Mouse (Mus musculus) stomach, embryonic 15.5 days (tissue): Measurements from ENCODE around the gene Pus7l. TPM values are rescaled to one million over a fixed set of nuclear protein-coding genes. Genes with fewer than 3 reads are reported as not detected.
"Not testable (repeated sequence)": the region's sequence is repeated elsewhere in the genome, so short reads cannot be mapped to it uniquely, and the experiment has no call there.

Experiments used
- ATAC-seq: fragments of 200-750 bp; cut with Nextera tagmentation; 2 replicates; pipeline ENCODE4 v1.8.0; 2017; ENCODE audit warnings: low read depth, moderate number of reproducible peaks, moderate TSS enrichment; ENCODE audit not compliant: insufficient read depth, low FRiP score
- H3K27ac ChIP-seq: fragments of 300-500 bp; sonication (generic); 2 replicates; pipeline ENCODE4 v1.5.1; 2015; ENCODE audit warnings: mild to moderate bottlenecking, inconsistent platforms
- H3K27me3 ChIP-seq: fragments of 300-500 bp; sonication (generic); replicated peaks from 2 replicates; pipeline ENCODE4 v1.6.1; 2015; ENCODE audit warnings: inconsistent platforms
- H3K36me3 ChIP-seq: fragments of 300-500 bp; sonication (generic); 2 replicates; pipeline ENCODE4 v1.6.1; 2015; ENCODE audit warnings: inconsistent platforms
- H3K4me1 ChIP-seq: fragments of 300-500 bp; sonication (generic); 2 replicates; pipeline ENCODE4 v1.6.1; 2015; ENCODE audit warnings: inconsistent platforms
- H3K4me2 ChIP-seq: fragments of 300-500 bp; sonication (generic); 2 replicates; pipeline ENCODE4 v1.6.1; 2015; ENCODE audit warnings: mild to moderate bottlenecking, inconsistent platforms
- H3K4me3 ChIP-seq: fragments of 300-500 bp; sonication (generic); replicated peaks from 2 replicates; pipeline ENCODE4 v1.5.1; 2015; ENCODE audit warnings: inconsistent platforms
- H3K9ac ChIP-seq: fragments of 300-500 bp; sonication (generic); 2 replicates; pipeline ENCODE4 v1.6.1; 2015; ENCODE audit warnings: inconsistent platforms
- H3K9me3 ChIP-seq: fragments of 300-500 bp; sonication (generic); 2 replicates; pipeline ENCODE4 v1.6.1; 2016; ENCODE audit warnings: inconsistent platforms
- WGBS: fragments of 180-500 bp; shearing (Covaris S2); methylation state at CpG from one replicate; pipeline ENCODE4 v1.1.7; 2015; 5-methylcytosine and 5-hydroxymethylcytosine counted together
- polyA plus RNA-seq: library from polyadenylated mRNA; unstranded; fragments of >200 nt; fragmentation: Nextera tagmentation; extraction: Ambion mirVana; gene quantifications from 2 replicates; pipeline ENCODE4 v1.2.1, GENCODE M21; 2015

The Pus7l gene
- polyA plus RNA-seq, 1 experiment from 2014 or later: 7.5 TPM

DNA sequence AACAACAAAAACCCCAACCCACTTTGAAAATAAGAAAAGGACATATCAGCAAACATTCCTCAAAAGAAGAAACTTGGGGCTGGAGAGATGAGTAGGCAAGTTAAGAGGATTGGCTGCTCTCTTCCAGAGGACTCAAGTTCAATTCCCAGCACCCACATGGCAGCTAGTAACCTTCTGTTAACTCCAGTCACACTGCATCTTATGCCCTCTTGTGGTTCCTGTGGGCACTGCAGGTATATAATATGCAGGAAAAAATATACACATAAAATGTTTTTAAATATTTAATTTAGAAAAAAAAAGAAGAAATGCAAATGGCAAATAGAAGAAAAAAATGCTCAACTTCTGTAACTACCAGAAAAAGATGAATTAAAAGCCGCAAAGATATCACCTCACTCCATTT lies 48.9 kb downstream of the Pus7l start:
- Histone ChIP-seq H3K9ac (no peak overlapping the region), H3K36me3 (no peaks in the 10 kb centered on the region), H3K4me2 (no peak overlapping the region), H3K4me3 (no peak overlapping the region), H3K9me3 (no peaks in the 10 kb centered on the region), H3K27ac (no peak overlapping the region), H3K4me1 (no peaks in the 10 kb centered on the region), H3K27me3 (no peaks in the 10 kb centered on the region)
- ATAC-seq: no peak
- 96% methylated on average over 1 of the region's 1 CpGs for WGBS

DNA sequence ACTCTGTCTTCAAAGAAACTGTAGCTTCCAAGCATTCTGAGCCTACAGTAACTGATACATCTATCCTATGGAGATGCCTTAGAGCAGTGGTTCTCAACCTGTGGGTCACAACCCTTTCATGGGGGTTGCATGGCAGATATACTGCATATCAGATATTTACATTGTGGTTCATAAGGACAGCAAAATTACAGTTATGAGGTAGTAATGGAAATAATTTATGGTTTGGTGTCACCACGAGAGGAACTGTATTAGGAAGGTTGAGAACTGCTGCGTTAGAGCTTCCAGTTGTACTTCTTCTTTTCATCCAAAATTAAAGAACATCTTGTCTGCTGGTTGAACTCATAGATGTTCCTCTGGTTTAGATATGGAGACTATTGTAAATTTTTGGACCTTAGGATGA lies 53.9 kb downstream of the Pus7l start:
- WGBS: 75% methylated on average over 2 of the region's 2 CpGs
- ATAC-seq: no peak

DNA sequence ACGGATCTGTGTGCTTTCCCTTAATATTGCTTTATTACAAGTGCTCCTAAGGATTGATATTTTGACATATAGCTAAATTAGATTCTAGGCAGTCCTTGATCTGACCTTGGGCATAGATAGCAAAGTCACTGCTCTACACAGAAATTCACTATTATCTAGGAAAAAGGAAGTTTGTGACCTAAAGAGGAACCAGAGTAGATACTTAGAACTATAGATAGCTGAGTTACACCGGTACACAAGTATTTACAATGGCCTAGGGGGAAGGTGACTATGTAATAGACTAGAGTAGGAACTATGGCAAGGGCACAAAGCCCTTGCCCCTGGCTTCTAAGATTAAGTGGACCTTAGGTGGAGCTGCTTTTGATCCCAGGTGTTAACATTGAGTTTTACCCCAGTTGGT lies 55.3 kb downstream of the Pus7l start:
- H3K27me3 ChIP-seq, H3K9ac ChIP-seq, ATAC-seq: not testable (repeated sequence)

More for the DNA sequence above, 53.9 kb downstream of the Pus7l start:
- Histone ChIP-seq H3K9ac (no peak overlapping the region), H3K4me1 (no peaks in the 10 kb centered on the region), H3K27ac (no peak overlapping the region), H3K9me3 (no peaks in the 10 kb centered on the region), H3K4me2 (no peak overlapping the region), H3K27me3 (no peaks in the 10 kb centered on the region), H3K36me3 (no peaks in the 10 kb centered on the region), H3K4me3 (no peak overlapping the region)

DNA sequence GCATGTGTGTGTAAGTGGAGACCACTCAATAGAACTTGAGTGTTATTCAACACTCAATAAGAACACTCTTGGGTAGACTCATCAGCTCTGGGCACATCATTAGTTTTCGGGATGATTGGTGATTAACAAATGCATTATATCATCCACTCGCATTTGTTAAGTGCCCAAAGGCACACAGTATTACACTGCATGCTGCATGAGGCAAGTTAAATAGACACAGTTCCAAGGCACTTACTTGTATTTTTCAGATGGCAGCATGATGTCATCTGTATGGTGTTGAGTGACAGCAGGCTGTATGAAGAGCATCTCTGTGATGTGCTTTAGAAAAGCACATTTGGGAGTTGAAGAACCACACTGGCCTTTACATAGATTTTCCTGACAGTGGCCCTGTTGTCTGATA lies 60.8 kb downstream of the Pus7l start:
- H3K27ac ChIP-seq: no peak overlapping the region
- H3K4me2 ChIP-seq: no peak overlapping the region
- H3K9me3 ChIP-seq: no peaks in the 10 kb centered on the region
- no peaks in the 10 kb centered on the region for H3K36me3 ChIP-seq
- H3K27me3 ChIP-seq: no peaks in the 10 kb centered on the region
- 79% methylated on average over 2 of the region's 2 CpGs for WGBS
- ATAC-seq: no peak
- H3K4me3 ChIP-seq: no peak overlapping the region
- H3K9ac ChIP-seq: no peak overlapping the region
- no peaks in the 10 kb centered on the region for H3K4me1 ChIP-seq

More for the DNA sequence above, 55.3 kb downstream of the Pus7l start:
- not testable (repeated sequence) for H3K27ac ChIP-seq, H3K4me3 ChIP-seq, H3K9me3 ChIP-seq, H3K4me2 ChIP-seq, H3K4me1 ChIP-seq, H3K36me3 ChIP-seq
- 85% methylated on average over 2 of the region's 2 CpGs for WGBS

- H3K4me3 ChIP-seq: no peak overlapping the region
- no peak overlapping the region for H3K4me2 ChIP-seq
- no peaks in the 10 kb centered on the region for H3K4me1 ChIP-seq
- no peak for ATAC-seq
- no peak overlapping the region for H3K9ac ChIP-seq
- H3K27me3 ChIP-seq: no peaks in the 10 kb centered on the region
- no peaks in the 10 kb centered on the region for H3K36me3 ChIP-seq
- WGBS: 84% methylated on average over 4 of the region's 4 CpGs
- no peaks in the 10 kb centered on the region for H3K9me3 ChIP-seq
- H3K27ac ChIP-seq: no peak overlapping the region
These were observed 62.6 kb downstream of the Pus7l start for GRCm38 (mm10) chr15:94480792-94481191.

- Histone ChIP-seq H3K9ac (no peak overlapping the region), H3K36me3 (no peaks in the 10 kb centered on the region), H3K27me3 (no peaks in the 10 kb centered on the region), H3K9me3 (no peaks in the 10 kb centered on the region), H3K4me1 (no peaks in the 10 kb centered on the region), H3K27ac (no peak overlapping the region), H3K4me3 (no peak overlapping the region), H3K4me2 (no peak overlapping the region)
- no peak for ATAC-seq
- 74% methylated on average over 5 of the region's 5 CpGs for WGBS
These were observed 63.1 kb downstream of the Pus7l start for GRCm38 (mm10) chr15:94480248-94480647.

GRCm38 (mm10) chr15:94479513-94480136 lies 63.7 kb downstream of the Pus7l start:
- H3K4me1 ChIP-seq: no peaks in the 10 kb centered on the region
- H3K27me3 ChIP-seq: no peaks in the 10 kb centered on the region
- no peaks in the 10 kb centered on the region for H3K36me3 ChIP-seq
- H3K9ac ChIP-seq: no peak overlapping the region
- ATAC-seq: no peak
- H3K4me3 ChIP-seq: no peak overlapping the region
- WGBS: 75% methylated on average over 3 of the region's 3 CpGs
- no peaks in the 10 kb centered on the region for H3K9me3 ChIP-seq
- no peak overlapping the region for H3K4me2 ChIP-seq
- no peak overlapping the region for H3K27ac ChIP-seq

- Histone ChIP-seq H3K36me3 (no peaks in the 10 kb centered on the region), H3K4me3 (no peak overlapping the region), H3K4me1 (no peaks in the 10 kb centered on the region), H3K9ac (no peak overlapping the region), H3K27ac (no peak overlapping the region), H3K9me3 (no peaks in the 10 kb centered on the region), H3K4me2 (no peak overlapping the region), H3K27me3 (no peaks in the 10 kb centered on the region)
- no peak for ATAC-seq
- 47% methylated on average over 13 of the region's 13 CpGs for WGBS
These were observed 64.6 kb downstream of the Pus7l start for GRCm38 (mm10) chr15:94478706-94479105.

- Histone ChIP-seq H3K27me3 (no peaks in the 10 kb centered on the region), H3K9ac (no peak overlapping the region), H3K27ac (no peak overlapping the region), H3K36me3 (no peaks in the 10 kb centered on the region), H3K4me1 (no peaks in the 10 kb centered on the region), H3K4me3 (no peak overlapping the region), H3K9me3 (no peaks in the 10 kb centered on the region), H3K4me2 (no peak overlapping the region)
- WGBS: 63% methylated on average over 7 of the region's 7 CpGs
- no peak for ATAC-seq
These were observed 66.1 kb downstream of the Pus7l start for GRCm38 (mm10) chr15:94477287-94477686.

GRCm38 (mm10) chr15:94475975-94476374 lies 67.4 kb downstream of the Pus7l start:
- no peak for ATAC-seq
- 84% methylated on average over 5 of the region's 5 CpGs for WGBS
- H3K9ac ChIP-seq: no peak overlapping the region
- no peaks in the 10 kb centered on the region for H3K9me3 ChIP-seq
- H3K4me2 ChIP-seq: no peak overlapping the region
- H3K27me3 ChIP-seq: no peaks in the 10 kb centered on the region
- H3K27ac ChIP-seq: no peak overlapping the region
- H3K36me3 ChIP-seq: no peaks in the 10 kb centered on the region
- no peaks in the 10 kb centered on the region for H3K4me1 ChIP-seq
- no peak overlapping the region for H3K4me3 ChIP-seq

Other genes with a start within 250 kb of the Pus7l start
- 2.9 and 3.3 TPM in 2 replicates for gene Adamts20, start 78.1 kb downstream of the Pus7l start, polyA plus RNA-seq
- gene Irak4, start 96 bp upstream of the Pus7l start, polyA plus RNA-seq: 11.6 and 12.9 TPM in 2 replicates
- gene Twf1, start 46.3 kb upstream of the Pus7l start, polyA plus RNA-seq: 104 TPM in 2 replicates
- 2.8 and 3.7 TPM in 2 replicates for gene Tmem117, start 85.7 kb upstream of the Pus7l start, polyA plus RNA-seq